ENCODE assay signal across 17 mouse cellular contexts in the genomic region with DNA sequence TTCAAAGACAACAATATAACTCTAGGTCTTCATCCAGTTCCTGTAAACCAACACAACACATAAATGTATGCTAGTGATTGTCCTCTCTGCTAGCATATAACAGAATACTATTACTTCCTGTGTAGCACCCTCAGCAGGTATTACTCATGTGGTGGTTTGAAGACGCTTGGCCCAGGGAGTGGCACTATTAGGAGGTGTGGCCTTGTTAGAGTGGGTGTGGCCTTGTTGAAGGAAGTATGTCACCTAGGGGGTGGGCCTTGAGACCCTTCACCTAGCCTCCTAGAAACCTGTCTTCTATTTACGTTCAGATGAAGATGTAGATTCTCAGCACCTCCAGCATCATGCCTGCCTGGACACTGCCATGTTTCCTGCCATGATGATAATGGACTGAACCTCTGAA. TPM values are rescaled to one million over a fixed set of nuclear protein-coding genes. Genes with fewer than 3 reads are reported as not detected.
DNase-seq lines count a peak whose midpoint lies in the region; ATAC-seq lines count a peak whose summit lies in the region.
"Had no signal": no experiment of that assay in that cellular context is flagged by ENCODE, and none has a peak within 500 bp of the region (broad histone marks: within the 10 kb centered on the region; RNA-seq: fewer than 3 reads in every experiment).

No protein-coding gene starts in this region.

- H3K36me3 ChIP-seq in forebrain, embryonic 14.5 days (ENCODE audit: control insufficient read depth, insufficient read depth, low read length), result no peaks in the 10 kb centered on the region
- H3K36me3 ChIP-seq: embryonic facial prominence, embryonic 12.5 days had no signal

- no peak overlapping the region for H3K4me3 ChIP-seq in forebrain, embryonic 14.5 days (ENCODE audit: low read depth, low read length)
- H3K4me3 ChIP-seq: embryonic facial prominence, embryonic 10.5 days; embryonic facial prominence, embryonic 12.5 days; forebrain, embryonic 13.5 days had no signal

- ATAC-seq in forebrain, embryonic 14.5 days, result no peak
- ATAC-seq: activated CD4-positive, CD25-positive, alpha-beta regulatory T cell, adult 4 months; forebrain, embryonic 13.5 days; forebrain, embryonic 16.5 days; Patski had no signal

- H3K4me1 ChIP-seq in forebrain, embryonic 14.5 days (ENCODE audit: control insufficient read depth, insufficient read depth, low read length), result peaks cover 16% of the 10 kb centered on the region

- H3K4me2 ChIP-seq in forebrain, embryonic 14.5 days (ENCODE audit: low read length), result no peak overlapping the region
- H3K4me2 ChIP-seq: embryonic facial prominence, embryonic 12.5 days; forebrain, embryonic 13.5 days had no signal

- no peaks in the 10 kb centered on the region for H3K27me3 ChIP-seq in forebrain, embryonic 14.5 days (replicated peaks; ENCODE audit: control insufficient read depth, insufficient read depth, low read length)
- H3K27me3 ChIP-seq: embryonic facial prominence, embryonic 12.5 days; forebrain, embryonic 13.5 days; Patski had no signal

- no peak overlapping the region for H3K27ac ChIP-seq in forebrain, embryonic 14.5 days (ENCODE audit: low read depth, low read length)
- H3K27ac ChIP-seq: embryonic facial prominence, embryonic 10.5 days; embryonic facial prominence, embryonic 12.5 days; forebrain, embryonic 13.5 days had no signal

- WGBS in forebrain, embryonic 14.5 days, result 87% methylated on average over 2 of the region's 2 CpGs

- peak; percentile 28 for DNase-seq in cerebellum, adult 11-12 months
- no peak for DNase-seq in cerebellum, adult 8-10 months
- DNase-seq in B cell, adult 2 months, result peak; percentile 50 to 56
- DNase-seq in R1 (ENCODE audit: low read depth, low spot score), result peak; percentile 61
- no peak for DNase-seq in thymus, postnatal 10 days (ENCODE audit: low spot score in 2 of 2)
- no peak for DNase-seq in forebrain, embryonic 14.5 days (ENCODE audit: low spot score)
- DNase-seq: adrenal gland, adult 8-10 months; adrenal gland, postnatal 14 days; adrenal gland, postnatal 36 days; cerebellum, postnatal 10 days; cerebellum, postnatal 25 days had no signal

- no peak overlapping the region for H3K9ac ChIP-seq in forebrain, embryonic 14.5 days (ENCODE audit: low read length)
- H3K9ac ChIP-seq: embryonic facial prominence, embryonic 12.5 days; forebrain, embryonic 13.5 days had no signal

- no peaks in the 10 kb centered on the region for H3K9me3 ChIP-seq in forebrain, embryonic 14.5 days (replicated peaks; ENCODE audit: control insufficient read depth, low read length)
- H3K9me3 ChIP-seq: embryonic facial prominence, embryonic 10.5 days; embryonic facial prominence, embryonic 12.5 days; forebrain, embryonic 13.5 days had no signal

RNA-seq across cellular contexts. Expression of gene Grb2, which starts 4.9 kb away (rescaled TPM):
- polyA plus RNA-seq in forebrain, embryonic 14.5 days (2014; fragmentation: Nextera tagmentation; extraction: Ambion mirVana), result 108 and 113 TPM in 2 replicates

Comparison
In these comparisons a context has a peak if more than half of its experiments do, and no peak if none do; other contexts are left out.
1. DNase-seq: peak in cerebellum, adult 11-12 months (single experiment), B cell, adult 2 months (2 of 2) and R1 (single experiment); none in cerebellum, adult 8-10 months (single experiment), thymus, postnatal 10 days (0 of 2) and forebrain, embryonic 14.5 days (single experiment).